Mouse (Mus musculus): ENCODE results near the gene Exog.

DNA sequence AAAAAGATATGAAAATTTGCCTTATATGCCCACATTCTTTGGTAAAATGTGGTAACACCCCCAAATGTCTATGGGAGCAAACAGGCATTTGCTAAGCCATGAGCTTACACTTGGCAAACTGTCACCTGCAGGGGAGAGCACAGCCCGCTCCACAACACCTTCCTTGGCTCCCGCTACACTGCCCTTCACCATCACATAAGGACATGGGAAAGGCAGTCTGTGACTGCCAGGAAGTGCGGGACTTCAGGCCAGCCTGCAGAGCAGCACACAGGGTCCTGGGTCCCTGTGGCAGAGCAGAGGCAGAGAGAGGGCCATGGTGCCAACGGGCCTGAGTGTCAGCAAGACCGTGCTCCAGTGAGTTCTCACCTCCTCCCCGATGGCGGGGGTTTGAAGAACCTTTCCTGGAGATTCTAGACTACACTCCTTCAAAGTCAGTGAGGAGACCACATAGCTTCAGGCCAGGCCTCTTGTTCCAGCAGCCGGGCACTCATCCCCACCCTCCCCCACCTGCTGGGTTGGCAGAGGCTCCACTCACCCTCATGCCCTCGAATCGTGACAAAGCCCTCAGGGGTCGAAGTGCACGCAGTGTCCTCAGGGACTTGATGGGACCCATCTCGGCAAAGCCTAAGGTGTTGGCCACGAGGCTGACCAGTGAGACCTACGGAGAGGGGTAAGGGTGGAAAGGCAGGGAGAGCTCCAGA, 53.0 kb downstream of the Exog start:
- no peak for TF ChIP-seq CTCF (IDR thresholded peaks at IDR 0.05)
- no peak for TF ChIP-seq EP300 (IDR thresholded peaks at IDR 0.05)
